Mouse (Mus musculus) heart, adult 2 months (tissue): ENCODE data around the gene Epb41l2. TPM values are rescaled to one million over a fixed set of nuclear protein-coding genes. Genes with fewer than 3 reads are reported as not detected.

Source experiments
- DNase-seq, 2 experiments: peaks; one replicate each; pipeline ENCODE4 v3.0.0; 2021
- H3K27ac ChIP-seq: fragments of 200-600 bp; 2 replicates; pipeline ENCODE4 v1.8.1; 2022
- H3K27me3 ChIP-seq: fragments of 200-500 bp; 2 replicates; pipeline ENCODE4 v1.6.1; 2012; ENCODE audit warnings: mild to moderate bottlenecking, low read length, inconsistent platforms, mixed read lengths; ENCODE audit not compliant: control insufficient read depth, insufficient read depth
- H3K36me3 ChIP-seq: fragments of 200-500 bp; 2 replicates; pipeline ENCODE4 v1.6.1; 2012; ENCODE audit warnings: low read length, inconsistent platforms; ENCODE audit not compliant: control insufficient read depth, insufficient read depth
- H3K4me1 ChIP-seq: fragments of 200-500 bp; 2 replicates; pipeline ENCODE4 v1.6.1; 2011; ENCODE audit warnings: low read length; ENCODE audit not compliant: control insufficient read depth, insufficient read depth
- H3K4me3 ChIP-seq: fragments of 200-600 bp; 2 replicates; pipeline ENCODE4 v1.8.1; 2022
- H3K79me2 ChIP-seq: fragments of 200-500 bp; replicated peaks from 2 replicates; pipeline ENCODE4 v1.6.1; 2012; ENCODE audit warnings: mild to moderate bottlenecking, inconsistent platforms, low read length, moderate library complexity, mixed read lengths; ENCODE audit not compliant: control insufficient read depth, insufficient read depth
- H3K9ac ChIP-seq: fragments of 200-500 bp; 2 replicates; pipeline ENCODE4 v1.6.1; 2012; ENCODE audit warnings: low read depth, mild to moderate bottlenecking, control low read depth, inconsistent platforms, low read length, mixed read lengths
- CTCF ChIP-seq: fragments of 200-600 bp; IDR thresholded peaks from 2 replicates; pipeline ENCODE4 v1.8.1; 2022; ENCODE audit warnings: antibody characterized with exemption, mild to moderate bottlenecking, moderate library complexity
- EP300 ChIP-seq: fragments of 200-500 bp; IDR thresholded peaks from 2 replicates; pipeline ENCODE4 v1.6.1; 2011; ENCODE audit warnings: low read depth, low read length, control low read depth; ENCODE audit not compliant: insufficient read depth
- POLR2A ChIP-seq: fragments of 200-500 bp; IDR thresholded peaks from 2 replicates; pipeline ENCODE4 v1.6.1; 2011; ENCODE audit warnings: mild to moderate bottlenecking, low read depth, low read length, control low read depth; ENCODE audit not compliant: insufficient read depth
- WGBS: fragments of 180-500 bp; shearing (Covaris S2); methylation state at CpG from one replicate; pipeline ENCODE4 v1.1.7; 2018; 5-methylcytosine and 5-hydroxymethylcytosine counted together
- intact Hi-C: fragments of 180-260 bp; cut with DNase I; formaldehyde crosslinking; loops from one replicate; pipeline ENCODE4 v1.15.1; 2025
- polyA plus RNA-seq: library from polyadenylated mRNA; depleted of rRNA; stranded (reverse); fragments of >200 nt; gene quantifications from 2 replicates; pipeline ENCODE4 v1.2.3, GENCODE M21; 2012
- total RNA-seq, 2 experiments: library from RNA; stranded (reverse); gene quantifications; 2 replicates each; pipeline ENCODE4 v1.2.3; 2021

The Epb41l2 gene
- total and polyA plus RNA-seq, 3 experiments, result 24.0 to 49.1 (median 40.5) TPM

DNA sequence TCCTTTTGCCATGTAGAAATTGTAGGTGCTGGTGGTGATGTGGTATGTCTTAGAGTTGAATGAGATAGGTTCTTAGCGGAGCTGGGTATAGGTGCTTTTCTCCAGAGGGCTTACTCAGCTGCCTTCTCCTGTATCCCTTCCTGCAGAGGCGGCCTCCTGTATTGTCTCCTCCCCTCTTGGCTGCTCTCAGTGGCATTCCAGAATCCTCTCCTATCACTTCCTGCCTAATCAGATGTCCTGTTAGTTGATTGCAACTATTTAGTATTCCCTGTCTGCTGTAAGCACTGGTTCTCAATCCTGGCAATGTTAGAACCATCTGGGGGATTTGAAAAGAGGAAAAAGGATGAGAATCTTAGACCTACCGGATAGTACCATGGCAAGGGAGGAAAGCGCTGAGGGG is 27.3 kb downstream of the Epb41l2 start:
- TF ChIP-seq POLR2A (no peak), EP300 (0 out of 2 replicates have a peak, but pooled peaks have one; percentile 22)

DNA sequence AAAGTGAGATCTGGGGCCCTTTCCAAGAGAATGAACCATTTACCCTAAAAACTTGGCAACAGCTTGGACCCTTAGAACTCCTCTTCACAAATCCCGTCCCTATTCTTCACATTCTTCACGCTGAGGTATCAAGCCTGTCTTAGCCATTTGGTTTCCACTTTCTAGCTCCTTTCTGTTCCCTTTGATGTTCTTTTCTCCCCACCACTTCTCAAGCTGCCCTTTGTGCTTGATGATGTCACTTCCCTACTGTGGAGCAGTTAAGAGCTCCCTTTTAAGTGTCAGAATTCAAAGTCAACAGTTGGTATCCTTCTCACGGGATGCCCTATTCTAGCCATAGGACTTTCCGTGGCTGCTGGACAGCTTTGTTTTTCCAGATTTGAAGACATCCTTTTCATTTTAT is 27.7 kb downstream of the Epb41l2 start:
- TF ChIP-seq CTCF, result no peak
- TF ChIP-seq POLR2A, result no peak
- TF ChIP-seq EP300, result no peak
- H3K4me3 ChIP-seq, result no peak overlapping the region
- no peak for DNase-seq
- peaks cover 11% of the 10 kb centered on the region for H3K36me3 ChIP-seq
- H3K9ac ChIP-seq, result no peak overlapping the region
- no peaks in the 10 kb centered on the region for H3K27me3 ChIP-seq
- peaks cover 10% of the 10 kb centered on the region for H3K4me1 ChIP-seq
- WGBS, result 36% methylated on average over 4 of the region's 4 CpGs
- H3K79me2 ChIP-seq, result peaks cover 4% of the 10 kb centered on the region; the same call in 1 of the 2 replicates
- intact Hi-C loops, result no loop called here
- H3K27ac ChIP-seq, result peak overlapping the region; percentile 26

More for the DNA sequence above, 27.3 kb downstream of the Epb41l2 start:
- Histone ChIP-seq H3K4me1 (peaks cover 12% of the 10 kb centered on the region), H3K36me3 (peaks cover 11% of the 10 kb centered on the region), H3K27ac (peak overlapping the region; percentile 26), H3K4me3 (no peak overlapping the region), H3K9ac (no peak overlapping the region), H3K27me3 (no peaks in the 10 kb centered on the region), H3K79me2 (peaks cover 2% of the 10 kb centered on the region; the same call in 1 of the 2 replicates)
- intact Hi-C loops, result no loop called here
- peak in 1 of 2 experiments; percentile 32 for DNase-seq
- WGBS, result 45% methylated on average over 4 of the region's 4 CpGs

DNA sequence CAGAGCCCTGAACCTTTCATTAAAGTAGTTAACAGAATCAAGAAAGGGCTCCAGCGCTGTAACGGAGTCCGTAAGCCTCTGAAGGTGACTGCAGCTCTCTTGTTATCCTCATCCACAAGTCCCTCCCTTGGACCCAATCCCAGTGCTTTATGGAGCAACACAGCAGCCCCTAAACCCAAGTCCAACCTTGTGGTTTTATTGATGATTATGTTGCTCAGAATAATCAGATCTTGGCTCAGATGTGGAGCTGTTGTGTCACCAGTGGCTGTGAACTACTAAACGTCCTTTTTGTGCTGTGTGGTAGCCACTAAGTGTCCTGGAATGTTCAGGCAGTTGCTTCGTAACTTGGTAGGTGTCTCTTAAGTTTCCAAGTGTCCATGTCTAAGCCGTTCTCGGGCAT is 33.2 kb downstream of the Epb41l2 start:
- no peak overlapping the region for H3K27ac ChIP-seq
- no peaks in the 10 kb centered on the region for H3K27me3 ChIP-seq
- TF ChIP-seq EP300, result no peak
- TF ChIP-seq CTCF, result no peak
- no peak overlapping the region for H3K4me3 ChIP-seq
- 85% methylated on average over 7 of the region's 7 CpGs for WGBS
- H3K79me2 ChIP-seq, result peaks cover 8% of the 10 kb centered on the region; the same call in 1 of the 2 replicates
- H3K9ac ChIP-seq, result no peak overlapping the region
- intact Hi-C loops, result no loop called here
- H3K36me3 ChIP-seq, result peaks cover 4% of the 10 kb centered on the region; the same call in 1 of the 2 replicates
- peaks cover 8% of the 10 kb centered on the region for H3K4me1 ChIP-seq
- DNase-seq, result no peak

DNA sequence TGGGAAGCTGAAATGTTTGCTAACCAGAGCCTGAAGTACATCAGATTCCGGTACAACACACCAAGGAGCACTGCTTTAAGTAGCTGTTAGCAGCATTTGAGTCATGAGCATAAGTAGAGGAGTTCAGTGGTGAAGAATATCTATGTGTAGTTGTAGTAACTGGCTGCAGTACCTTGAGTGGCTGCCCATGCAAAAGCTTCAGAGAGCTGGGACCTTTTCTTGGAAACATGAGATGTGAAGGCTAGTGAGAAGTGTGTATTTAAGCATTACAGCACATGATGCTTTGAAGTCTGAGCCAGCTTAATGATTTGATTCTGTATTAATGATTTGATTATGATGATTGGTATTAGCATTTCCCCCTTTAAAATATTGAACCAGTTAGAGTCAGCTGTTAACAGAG is 34.1 kb downstream of the Epb41l2 start:
- WGBS, result 86% methylated on average over 1 of the region's 1 CpGs
- no peak for TF ChIP-seq POLR2A
- no peak for TF ChIP-seq CTCF
- no peak for TF ChIP-seq EP300

DNA sequence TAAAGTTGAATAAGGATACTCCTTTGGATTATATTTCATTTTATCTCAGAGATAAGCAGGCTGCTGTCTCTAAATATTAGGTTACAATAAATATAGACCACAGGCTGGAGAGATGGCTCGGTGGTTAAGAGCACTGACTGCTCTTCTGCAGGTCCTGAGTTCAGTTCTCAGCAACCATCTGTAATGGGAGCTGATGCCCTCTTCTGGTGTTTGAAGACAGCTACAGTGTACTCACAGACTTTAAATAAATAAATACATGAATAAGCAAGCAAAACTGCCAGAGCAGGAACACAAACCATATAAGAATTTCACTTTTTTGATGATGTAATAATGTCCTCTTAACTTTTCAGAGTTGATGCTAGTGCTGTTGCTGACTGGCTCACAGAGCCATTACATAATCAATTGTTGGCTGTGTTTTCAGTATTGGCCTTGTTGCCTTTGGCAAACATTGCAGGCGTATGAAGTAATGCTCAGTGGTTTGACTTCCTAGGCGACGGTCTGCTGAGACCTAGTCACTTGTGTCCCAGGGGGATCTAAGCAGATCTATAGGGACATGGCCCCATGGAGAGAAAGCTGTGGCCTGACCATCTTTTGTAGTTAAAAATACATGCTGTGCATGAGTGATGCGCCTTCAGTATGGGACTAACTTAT is 35.8 kb downstream of the Epb41l2 start:
- H3K4me1 ChIP-seq, result peaks cover 14% of the 10 kb centered on the region
- no peak overlapping the region for H3K9ac ChIP-seq
- no peaks in the 10 kb centered on the region; the same call in 1 of the 2 replicates for H3K27me3 ChIP-seq
- peaks cover 9% of the 10 kb centered on the region; the same call in 1 of the 2 replicates for H3K79me2 ChIP-seq
- no peak overlapping the region for H3K4me3 ChIP-seq
- H3K27ac ChIP-seq, result no peak overlapping the region
- intact Hi-C loops, result no loop called here
- no peak for TF ChIP-seq EP300
- TF ChIP-seq POLR2A, result no peak
- TF ChIP-seq CTCF, result peak; percentile 60
- WGBS, result 63% methylated on average over 5 of the region's 5 CpGs
- peak; percentile 26 to 41 for DNase-seq
- H3K36me3 ChIP-seq, result peaks cover 2% of the 10 kb centered on the region; the same call in 1 of the 2 replicates

More for the DNA sequence above, 34.1 kb downstream of the Epb41l2 start:
- H3K27me3 ChIP-seq, result no peaks in the 10 kb centered on the region
- no peak for DNase-seq
- H3K36me3 ChIP-seq, result peaks cover 4% of the 10 kb centered on the region; the same call in 1 of the 2 replicates
- no peak overlapping the region for H3K4me3 ChIP-seq
- H3K4me1 ChIP-seq, result peaks cover 12% of the 10 kb centered on the region
- intact Hi-C loops, result no loop called here
- no peak overlapping the region for H3K27ac ChIP-seq
- peaks cover 8% of the 10 kb centered on the region; the same call in 1 of the 2 replicates for H3K79me2 ChIP-seq
- H3K9ac ChIP-seq, result no peak overlapping the region

DNA sequence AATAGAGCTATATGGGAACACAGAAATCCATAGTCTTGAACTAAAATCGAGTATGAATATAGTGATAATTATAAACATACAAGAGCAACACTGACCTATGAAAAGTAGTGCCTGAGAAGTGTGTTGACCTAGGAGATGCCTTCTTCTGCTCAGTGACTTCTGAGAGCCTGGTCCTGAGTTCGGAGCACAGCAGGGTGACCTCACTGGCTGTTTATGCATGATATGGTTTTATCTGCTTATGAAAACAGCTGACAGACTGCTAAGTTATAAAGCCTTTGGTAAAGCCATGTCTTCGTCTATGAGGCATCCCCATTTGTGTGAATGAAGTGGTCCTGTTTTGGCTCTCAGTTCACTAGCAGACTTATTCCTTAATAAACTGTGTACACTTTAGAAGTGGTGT is 37.3 kb downstream of the Epb41l2 start:
- Histone ChIP-seq H3K9ac (no peak overlapping the region), H3K4me1 (peaks cover 20% of the 10 kb centered on the region), H3K27ac (no peak overlapping the region), H3K4me3 (no peak overlapping the region), H3K36me3 (peaks cover 2% of the 10 kb centered on the region; the same call in 1 of the 2 replicates), H3K79me2 (peaks cover 9% of the 10 kb centered on the region), H3K27me3 (no peaks in the 10 kb centered on the region; the same call in 1 of the 2 replicates)
- TF ChIP-seq CTCF (no peak), POLR2A (no peak), EP300 (no peak)
- 60% methylated on average over 3 of the region's 3 CpGs for WGBS
- intact Hi-C loops, result no loop called here
- DNase-seq, result no peak
